In genomic region chr16:37292593-37292992, GRCm38 (mm10) we compare ENCODE assay signal across 12 mouse cellular contexts.
DNase-seq lines count a peak whose midpoint lies in the region; ATAC-seq and TF ChIP-seq lines count a peak whose summit lies in the region.
"Had no signal": no experiment of that assay in that cellular context is flagged by ENCODE, and none has a peak within 500 bp of the region (broad histone marks: within the 10 kb centered on the region; RNA-seq: fewer than 3 reads in every experiment).

No protein-coding gene starts in this region.

- H3K4me3 ChIP-seq in gastrocnemius, adult 2 months, result no peak overlapping the region
- H3K4me3 ChIP-seq in midbrain, embryonic 14.5 days (replicated peaks; ENCODE audit: low read depth, low read length), result no peak overlapping the region
- no peak overlapping the region for H3K4me3 ChIP-seq in midbrain, embryonic 13.5 days (replicated peaks)
- H3K4me3 ChIP-seq: embryonic facial prominence, embryonic 15.5 days; hindbrain, embryonic 15.5 days; liver, embryonic 13.5 days had no signal

- no peak overlapping the region for H3K27ac ChIP-seq in gastrocnemius, adult 2 months
- no peak overlapping the region for H3K27ac ChIP-seq in midbrain, embryonic 14.5 days (replicated peaks; ENCODE audit: low read depth, low read length)
- no peak overlapping the region for H3K27ac ChIP-seq in midbrain, embryonic 13.5 days
- H3K27ac ChIP-seq: embryonic facial prominence, embryonic 15.5 days; hindbrain, embryonic 15.5 days; liver, embryonic 13.5 days had no signal

- H3K4me2 ChIP-seq in midbrain, embryonic 14.5 days (ENCODE audit: low read length), result no peak overlapping the region
- no peak overlapping the region for H3K4me2 ChIP-seq in midbrain, embryonic 13.5 days (replicated peaks)
- H3K4me2 ChIP-seq: embryonic facial prominence, embryonic 15.5 days; hindbrain, embryonic 15.5 days; liver, embryonic 13.5 days had no signal

- no peaks in the 10 kb centered on the region for H3K27me3 ChIP-seq in midbrain, embryonic 14.5 days (ENCODE audit: control insufficient read depth, insufficient read depth, low read length)
- H3K27me3 ChIP-seq in midbrain, embryonic 13.5 days, result no peaks in the 10 kb centered on the region
- H3K27me3 ChIP-seq: embryonic facial prominence, embryonic 15.5 days; hindbrain, embryonic 15.5 days; liver, embryonic 13.5 days had no signal

- no peak for ATAC-seq in midbrain, embryonic 14.5 days (ENCODE audit: low FRiP score, low TSS enrichment)
- no peak for ATAC-seq in midbrain, embryonic 13.5 days
- 0 out of 2 replicates have a peak, but pooled peaks have one; percentile 22 for ATAC-seq in common myeloid progenitor, adult 5-6 weeks (replicated peaks; ENCODE audit: low read depth, poor library complexity, severe bottlenecking)

- H3K9me3 ChIP-seq in midbrain, embryonic 14.5 days (ENCODE audit: control insufficient read depth, low read length), result no peaks in the 10 kb centered on the region
- H3K9me3 ChIP-seq in midbrain, embryonic 13.5 days, result no peaks in the 10 kb centered on the region
- H3K9me3 ChIP-seq: embryonic facial prominence, embryonic 15.5 days; hindbrain, embryonic 15.5 days; liver, embryonic 13.5 days had no signal

- H3K36me3 ChIP-seq in midbrain, embryonic 14.5 days (ENCODE audit: control insufficient read depth, insufficient read depth, low read length), result no peaks in the 10 kb centered on the region
- no peaks in the 10 kb centered on the region for H3K36me3 ChIP-seq in midbrain, embryonic 13.5 days
- H3K36me3 ChIP-seq: embryonic facial prominence, embryonic 15.5 days; hindbrain, embryonic 15.5 days; liver, embryonic 13.5 days had no signal

- WGBS in midbrain, embryonic 14.5 days, result 70% methylated on average over 1 of the region's 1 CpGs
- 61% methylated on average over 1 of the region's 1 CpGs for WGBS in midbrain, embryonic 13.5 days

- TF ChIP-seq CTCF in gastrocnemius, adult 2 months (IDR thresholded peaks at IDR 0.05), result peak; percentile 59

- intact Hi-C loops in gastrocnemius, adult 2 months (cut with DNase I), result loop anchor here (2.0 kb wide), 1 partner anchor 388 kb away; no protein-coding TSS in a partner anchor
- intact Hi-C loops in left cerebral cortex, postnatal 4 days (cut with DNase I), result no loop called here

- no peaks in the 10 kb centered on the region for H3K4me1 ChIP-seq in midbrain, embryonic 14.5 days (ENCODE audit: control insufficient read depth, insufficient read depth, low read length)
- H3K4me1 ChIP-seq in midbrain, embryonic 13.5 days (replicated peaks), result no peaks in the 10 kb centered on the region
- H3K4me1 ChIP-seq: embryonic facial prominence, embryonic 15.5 days; hindbrain, embryonic 15.5 days; liver, embryonic 13.5 days had no signal

- DNase-seq in gastrocnemius, adult 2 months, result no peak
- no peak for DNase-seq in gastrocnemius, adult 18-20 months (ENCODE audit: low spot score)
- peak; percentile 72 for DNase-seq in midbrain, embryonic 14.5 days
- peak; percentile 5 for DNase-seq in retina, postnatal 7 days (ENCODE audit: low read depth, low spot score)
- no peak for DNase-seq in c-Kit-positive CD71-positive TER-119-positive erythroid progenitor cells, embryonic 14.5 days (ENCODE audit: low spot score)
- no peak for DNase-seq in left cerebral cortex, postnatal 4 days
- DNase-seq: adrenal gland, postnatal 36 days; liver, embryonic 13.5 days had no signal

- H3K9ac ChIP-seq in midbrain, embryonic 14.5 days (replicated peaks; ENCODE audit: low read length), result no peak overlapping the region
- no peak overlapping the region for H3K9ac ChIP-seq in midbrain, embryonic 13.5 days (replicated peaks)
- H3K9ac ChIP-seq: embryonic facial prominence, embryonic 15.5 days; hindbrain, embryonic 15.5 days; liver, embryonic 13.5 days had no signal

Comparison
In these comparisons a context has a peak if more than half of its experiments do, and no peak if none do; other contexts are left out.
1. DNase-seq: peak in midbrain, embryonic 14.5 days (single experiment) and retina, postnatal 7 days (single experiment); none in gastrocnemius, adult 2 months (single experiment), gastrocnemius, adult 18-20 months (single experiment), c-Kit-positive CD71-positive TER-119-positive erythroid progenitor cells, embryonic 14.5 days (single experiment) and left cerebral cortex, postnatal 4 days (single experiment).